Mouse (Mus musculus): ENCODE data around the gene Dlg2.

- no peak for TF ChIP-seq CTCF (IDR thresholded peaks at IDR 0.05; ENCODE audit: extremely low read depth, insufficient read depth, insufficient read length, insufficient replicate concordance)
- no peak for TF ChIP-seq POLR2A (IDR thresholded peaks at IDR 0.05; ENCODE audit: low read depth, low read length)
These were observed 44.3 kb upstream of the Dlg2 start for GRCm38 (mm10) chr7:90432221-90432620.
